Mouse (Mus musculus) kidney, adult 2 months (tissue): ENCODE data around the gene Wipi2. TPM values are rescaled to one million over a fixed set of nuclear protein-coding genes. Genes with fewer than 3 reads are reported as not detected.
A peak's percentile ranks its signal among the peaks of the same experiment; 100 is the strongest.

Source experiments
- DNase-seq: peaks from one replicate; pipeline ENCODE4 v3.0.0; 2021
- H3K27ac ChIP-seq: fragments of 200-500 bp; 2 replicates; pipeline ENCODE4 v1.5.1; 2012; ENCODE audit warnings: low read depth, low read length, control low read depth, inconsistent platforms; ENCODE audit not compliant: insufficient read depth
- H3K27me3 ChIP-seq: fragments of 200-500 bp; replicated peaks from 2 replicates; pipeline ENCODE4 v1.6.1; 2012; ENCODE audit warnings: mild to moderate bottlenecking, moderate library complexity, low read length, inconsistent platforms; ENCODE audit not compliant: control insufficient read depth, insufficient read depth
- H3K36me3 ChIP-seq: fragments of 200-500 bp; 2 replicates; pipeline ENCODE4 v1.6.1; 2012; ENCODE audit warnings: mild to moderate bottlenecking, moderate library complexity, low read length, inconsistent platforms; ENCODE audit not compliant: control insufficient read depth, insufficient read depth
- H3K4me1 ChIP-seq: fragments of 200-500 bp; 2 replicates; pipeline ENCODE4 v1.6.1; 2011; ENCODE audit warnings: low read length; ENCODE audit not compliant: control insufficient read depth, insufficient read depth
- H3K4me3 ChIP-seq: fragments of 200-500 bp; 2 replicates; pipeline ENCODE4 v1.5.1; 2011; ENCODE audit warnings: mild to moderate bottlenecking, low read depth, low read length, control low read depth; ENCODE audit not compliant: insufficient read depth
- CTCF ChIP-seq: fragments of 200-500 bp; conservative IDR thresholded peaks from 2 replicates; pipeline ENCODE4 v1.5.1; 2011; ENCODE audit warnings: low read depth, mild to moderate bottlenecking, control low read depth, low read length, moderate library complexity, mixed read lengths; ENCODE audit not compliant: insufficient read depth, insufficient read length
- POLR2A ChIP-seq: fragments of 200-500 bp; IDR thresholded peaks from one replicate; pipeline ENCODE4 v1.6.1; 2011; ENCODE audit warnings: low read depth, low read length, control low read depth
- WGBS: fragments of 180-500 bp; shearing (Covaris S2); methylation state at CpG from one replicate; pipeline ENCODE4 v1.1.7; 2018; 5-methylcytosine and 5-hydroxymethylcytosine counted together
- polyA plus RNA-seq: library from polyadenylated mRNA; depleted of rRNA; stranded (reverse); fragments of >200 nt; gene quantifications from 2 replicates; pipeline ENCODE4 v1.2.3, GENCODE M21; 2012

Gene Wipi2
- polyA plus RNA-seq, 1 experiment: 61.0 TPM

DNA sequence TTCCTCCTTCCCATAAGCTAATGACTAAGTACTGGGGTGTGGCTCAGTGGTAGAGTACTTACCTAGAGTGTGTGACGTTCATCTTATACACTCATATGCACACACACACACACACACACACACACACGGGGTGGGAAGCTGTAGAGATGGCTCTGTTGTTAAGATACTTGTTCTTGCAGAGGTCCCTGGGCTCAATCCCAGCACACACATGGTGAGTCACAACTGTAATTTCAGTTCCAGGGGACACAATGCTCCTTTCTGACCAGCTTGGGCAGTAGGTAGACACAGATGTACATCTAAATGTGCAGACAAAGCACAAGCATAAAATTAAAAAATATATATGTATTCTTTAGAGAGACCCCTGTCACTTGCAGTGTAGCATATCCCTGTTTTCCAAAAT lies 70.2 kb downstream of the Wipi2 start:
- TF ChIP-seq CTCF (no peak), POLR2A (no peak)
- no peaks in the 10 kb centered on the region for H3K36me3 ChIP-seq
- no peak overlapping the region for H3K4me3 ChIP-seq
- H3K27ac ChIP-seq: no peak overlapping the region
- H3K27me3 ChIP-seq: peaks cover 5% of the 10 kb centered on the region; the same call in 1 of the 2 replicates
- WGBS: 50% methylated on average over 2 of the region's 2 CpGs
- DNase-seq: no peak
- no peaks in the 10 kb centered on the region for H3K4me1 ChIP-seq

DNA sequence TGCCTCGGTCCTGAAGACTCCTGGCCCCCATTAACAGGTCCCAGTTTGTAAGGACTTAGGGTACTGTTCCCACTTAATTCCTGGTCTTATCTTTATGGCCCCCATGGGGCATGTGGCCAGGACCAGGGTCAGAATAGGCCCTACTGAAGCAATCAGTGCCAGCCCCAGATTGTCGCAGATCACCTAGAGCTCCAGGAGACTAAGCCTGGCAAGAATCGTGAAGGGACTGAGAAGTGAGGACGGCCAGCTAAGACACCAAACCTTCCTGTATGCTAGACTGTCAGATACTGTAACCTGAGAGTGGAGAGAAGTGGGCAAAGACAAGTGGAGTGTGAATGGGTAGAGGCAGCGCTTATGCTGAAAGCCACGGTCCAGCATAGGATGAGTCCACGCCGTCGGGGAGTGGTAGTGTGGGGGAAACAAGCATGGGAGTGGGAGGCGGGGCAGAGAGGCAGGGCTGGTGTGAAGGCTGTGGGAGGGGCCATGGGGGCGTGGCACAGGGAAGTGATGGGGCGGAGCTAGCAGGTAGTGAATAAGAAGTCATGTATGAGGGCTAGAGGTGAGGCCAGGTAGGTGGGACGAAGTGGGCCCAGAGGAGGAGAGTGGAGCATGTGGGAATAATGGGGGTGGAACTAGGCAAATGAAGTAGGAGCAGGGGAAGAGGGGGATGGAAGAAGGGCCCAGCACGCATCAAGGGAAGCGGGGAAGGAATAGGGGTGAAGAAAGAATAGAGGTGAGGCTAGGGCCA lies 73.5 kb downstream of the Wipi2 start:
- WGBS: 8% methylated on average over 15 of the region's 15 CpGs
- no peak overlapping the region for H3K4me3 ChIP-seq
- peaks cover 5% of the 10 kb centered on the region; the same call in 1 of the 2 replicates for H3K27me3 ChIP-seq
- DNase-seq: no peak
- no peak for TF ChIP-seq POLR2A
- TF ChIP-seq CTCF: no peak
- no peaks in the 10 kb centered on the region for H3K4me1 ChIP-seq
- H3K27ac ChIP-seq: no peak overlapping the region
- H3K36me3 ChIP-seq: no peaks in the 10 kb centered on the region

DNA sequence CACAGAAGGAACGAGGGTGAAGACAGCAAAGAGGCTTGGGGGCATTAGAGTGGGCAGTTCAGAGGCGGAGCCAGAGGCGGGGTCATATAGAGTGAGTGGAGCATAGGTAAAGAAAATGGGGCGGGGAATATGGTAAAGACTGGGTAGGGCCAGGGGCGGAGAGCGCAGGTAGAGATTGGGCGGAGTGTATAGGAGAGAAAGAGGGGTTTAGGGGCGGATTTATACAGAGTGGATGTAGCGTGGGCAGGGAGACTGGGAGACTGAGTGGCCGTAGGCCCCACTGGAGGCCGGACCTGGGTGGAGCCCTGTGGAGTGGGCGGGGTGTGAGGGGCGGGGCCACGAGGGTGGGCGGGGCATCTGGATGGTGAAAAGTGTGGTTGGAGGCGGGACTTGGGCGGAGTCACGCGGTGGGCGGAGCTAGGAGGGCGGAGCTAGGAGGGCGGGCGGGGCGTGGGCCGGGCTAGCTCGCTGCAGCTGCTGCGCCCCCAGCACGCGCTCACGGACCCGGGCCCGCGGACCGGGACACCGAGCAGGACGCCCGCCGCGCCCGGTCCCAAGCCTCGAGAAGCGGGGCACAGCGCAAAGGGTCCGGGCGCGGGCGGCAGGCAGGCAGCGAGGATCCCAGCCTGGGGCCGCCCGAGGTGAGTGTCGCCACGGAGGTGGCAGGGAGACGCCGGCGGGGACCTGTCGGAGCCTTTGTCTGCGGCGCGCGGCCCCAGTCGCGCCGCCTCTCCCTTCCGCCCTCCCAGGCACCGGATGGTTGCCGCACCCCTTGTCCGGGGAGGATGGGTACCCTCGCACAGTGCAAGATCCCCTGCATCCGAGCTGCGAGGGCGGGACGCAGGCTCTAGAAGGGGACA lies 74.4 kb downstream of the Wipi2 start:
- H3K36me3 ChIP-seq: no peaks in the 10 kb centered on the region
- H3K4me3 ChIP-seq: peak overlapping the region; percentile 34
- DNase-seq: no peak
- H3K4me1 ChIP-seq: no peaks in the 10 kb centered on the region
- no peak for TF ChIP-seq POLR2A
- TF ChIP-seq CTCF: no peak
- peaks cover 5% of the 10 kb centered on the region; the same call in 1 of the 2 replicates for H3K27me3 ChIP-seq
- no peak overlapping the region for H3K27ac ChIP-seq
- WGBS: 2% methylated on average over 66 of the region's 72 CpGs

DNA sequence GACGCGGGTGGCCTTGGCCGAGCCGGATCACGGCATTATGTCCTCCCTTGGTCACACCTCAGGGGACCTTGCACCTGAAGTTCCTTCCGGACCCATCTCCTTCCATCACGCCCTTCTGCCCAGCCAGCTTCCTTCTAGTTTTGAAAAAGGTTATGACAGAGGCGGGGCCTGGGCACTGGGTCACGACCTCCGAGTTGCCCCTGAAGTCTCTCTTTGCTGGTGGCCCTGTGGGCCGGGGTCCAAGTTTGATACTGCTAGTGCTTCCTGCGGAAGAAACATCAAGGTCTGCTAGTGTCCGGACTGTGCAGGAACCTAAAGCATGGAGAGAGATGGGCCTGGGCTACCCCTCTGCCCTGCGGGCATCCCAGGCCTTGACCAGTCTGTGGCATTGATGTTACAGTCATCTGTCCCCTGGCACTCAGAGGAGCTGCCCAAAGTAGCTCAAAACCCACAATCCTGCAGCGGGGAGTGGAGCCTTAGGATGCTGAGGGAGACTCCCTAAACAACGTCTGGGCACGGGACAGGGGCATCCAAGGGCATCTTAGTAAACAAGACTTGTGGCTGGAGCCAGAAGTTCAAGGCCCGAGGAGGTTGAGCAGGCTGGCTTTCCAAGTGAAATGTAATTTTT lies 75.1 kb downstream of the Wipi2 start:
- Histone ChIP-seq H3K27me3 (peaks cover 5% of the 10 kb centered on the region; the same call in 1 of the 2 replicates), H3K4me3 (peak overlapping the region; percentile 34), H3K36me3 (no peaks in the 10 kb centered on the region), H3K4me1 (no peaks in the 10 kb centered on the region), H3K27ac (no peak overlapping the region)
- 19% methylated on average over 18 of the region's 18 CpGs for WGBS
- no peak for TF ChIP-seq POLR2A
- TF ChIP-seq CTCF: no peak
- no peak for DNase-seq

DNA sequence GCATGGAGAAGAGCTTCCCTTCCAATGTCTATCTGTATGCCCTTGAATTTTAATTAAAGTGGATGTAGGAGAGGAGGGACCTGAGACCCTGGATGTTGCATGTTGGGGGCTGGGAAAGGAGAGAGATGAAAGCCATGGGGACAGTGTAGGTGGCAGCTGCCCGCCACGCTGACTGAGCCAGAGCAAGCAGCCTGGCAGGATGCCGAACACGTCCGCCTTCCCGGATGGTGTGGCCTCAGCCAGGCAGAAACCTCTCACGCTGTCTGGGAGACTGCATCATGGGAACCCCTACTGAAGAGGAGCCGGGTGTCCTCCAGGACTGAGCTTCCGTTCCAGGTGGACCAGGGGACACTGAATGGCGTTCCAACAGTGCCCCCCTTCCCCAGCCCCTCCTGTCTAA lies 76.1 kb downstream of the Wipi2 start:
- no peaks in the 10 kb centered on the region for H3K4me1 ChIP-seq
- H3K36me3 ChIP-seq: no peaks in the 10 kb centered on the region
- DNase-seq: no peak
- 58% methylated on average over 10 of the region's 10 CpGs for WGBS
- H3K27me3 ChIP-seq: peaks cover 5% of the 10 kb centered on the region; the same call in 1 of the 2 replicates
- TF ChIP-seq CTCF (no peak), POLR2A (no peak)
- H3K4me3 ChIP-seq: no peak overlapping the region
- no peak overlapping the region for H3K27ac ChIP-seq

DNA sequence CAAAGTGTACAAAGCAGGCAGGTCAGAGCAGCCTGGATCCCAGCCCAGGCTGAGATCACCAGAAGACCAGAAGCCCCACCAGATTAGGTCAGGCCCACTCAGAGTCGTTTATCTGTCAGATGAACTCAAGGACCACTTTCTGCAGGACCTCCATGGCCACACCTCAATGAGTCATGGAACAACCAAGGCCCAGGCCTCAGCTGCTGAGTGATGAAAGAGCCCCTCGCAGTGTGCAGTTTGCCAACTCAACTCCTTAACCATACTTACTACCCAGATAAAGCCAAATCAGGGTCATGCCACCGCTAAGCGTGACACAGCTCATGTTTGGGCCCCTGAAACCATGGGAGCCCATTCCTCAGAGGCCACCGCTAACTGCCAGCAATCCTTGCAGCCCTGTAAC lies 80.2 kb downstream of the Wipi2 start:
- WGBS: 91% methylated on average over 5 of the region's 5 CpGs

DNA sequence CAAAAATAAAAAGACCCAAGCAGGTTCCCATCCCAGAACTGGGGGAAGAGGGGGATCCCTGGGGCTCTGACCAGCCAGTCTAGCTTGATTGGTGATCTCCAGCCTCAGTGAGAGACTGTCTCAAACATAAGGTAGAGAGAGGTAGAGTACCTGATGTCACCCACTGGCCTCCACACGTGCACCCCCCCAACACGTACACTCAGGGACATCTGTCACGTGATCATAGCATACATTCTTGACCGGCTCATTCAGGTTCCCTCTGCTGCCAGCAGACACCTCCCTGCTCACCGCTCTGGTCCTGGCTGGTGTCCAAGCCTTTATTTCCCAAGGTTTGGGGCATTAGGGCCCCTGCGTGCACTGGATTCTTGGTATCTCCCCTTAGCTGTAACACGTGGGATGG lies 81.9 kb downstream of the Wipi2 start:
- H3K36me3 ChIP-seq: no peaks in the 10 kb centered on the region
- 72% methylated on average over 7 of the region's 7 CpGs for WGBS
- no peak for DNase-seq

More for the DNA sequence above, 80.2 kb downstream of the Wipi2 start:
- H3K27me3 ChIP-seq: no peaks in the 10 kb centered on the region
- H3K27ac ChIP-seq: no peak overlapping the region
- H3K4me3 ChIP-seq: no peak overlapping the region
- TF ChIP-seq POLR2A (no peak), CTCF (no peak)
- H3K4me1 ChIP-seq: no peaks in the 10 kb centered on the region
- no peaks in the 10 kb centered on the region for H3K36me3 ChIP-seq
- DNase-seq: no peak

More for the DNA sequence above, 81.9 kb downstream of the Wipi2 start:
- Histone ChIP-seq H3K4me1 (no peaks in the 10 kb centered on the region), H3K27me3 (no peaks in the 10 kb centered on the region), H3K27ac (no peak overlapping the region), H3K4me3 (no peak overlapping the region)
- TF ChIP-seq CTCF (no peak), POLR2A (no peak)
